Mouse (Mus musculus): ENCODE measurements around the gene Gm10563. TPM values are rescaled to one million over a fixed set of nuclear protein-coding genes. Genes with fewer than 3 reads are reported as not detected.
"Not testable (repeated sequence)": the region's sequence is repeated elsewhere in the genome, so short reads cannot be mapped to it uniquely, and the experiment has no call there.

Gene Gm10563
- total RNA-seq (2014; rRNA removed) = not detected in 2 replicates
- polyA plus RNA-seq (2015; fragmentation: Nextera tagmentation; extraction: Ambion mirVana) = not detected in 2 replicates

GRCm38 (mm10) chr4:155645308-155645707, at the start of gene Gm10563:
TSS of gene Gm10563 (minus strand) at chr4:155645408.
- H3K9ac ChIP-seq (replicated peaks; ENCODE audit: low read length, poor library complexity, severe bottlenecking); DNase-seq (ENCODE audit: low spot score); H3K9me3 ChIP-seq (ENCODE audit: low read length); H3K4me2 ChIP-seq (ENCODE audit: low read depth, low read length, poor library complexity, severe bottlenecking); H3K27ac ChIP-seq (ENCODE audit: low read depth, low read length); ATAC-seq (ENCODE audit: low FRiP score); H3K4me3 ChIP-seq (ENCODE audit: low read depth, low read length); H3K27me3 ChIP-seq (ENCODE audit: insufficient read depth, low read length); H3K4me1 ChIP-seq (ENCODE audit: insufficient read depth, low read length): not testable (repeated sequence)
- WGBS = 92% methylated on average over 2 of the region's 2 CpGs
- H3K36me3 ChIP-seq (ENCODE audit: insufficient read depth, low read length) = peaks cover 76% of the 10 kb centered on the region

- WGBS = 1% methylated on average over 84 of the region's 92 CpGs
- Histone ChIP-seq H3K4me1 (ENCODE audit: insufficient read depth, low read length) (peaks cover 18% of the 10 kb centered on the region), H3K9me3 (ENCODE audit: low read length) (no peaks in the 10 kb centered on the region), H3K4me3 (ENCODE audit: low read depth, low read length) (peak overlapping the region; percentile 71), H3K9ac (replicated peaks; ENCODE audit: low read length, poor library complexity, severe bottlenecking) (peak overlapping the region; percentile 87), H3K4me2 (ENCODE audit: low read depth, low read length, poor library complexity, severe bottlenecking) (peak overlapping the region; percentile 95), H3K27me3 (ENCODE audit: insufficient read depth, low read length) (no peaks in the 10 kb centered on the region), H3K36me3 (ENCODE audit: insufficient read depth, low read length) (no peaks in the 10 kb centered on the region), H3K27ac (ENCODE audit: low read depth, low read length) (peak overlapping the region; percentile 97)
- DNase-seq (ENCODE audit: low spot score) (peak; percentile 86), ATAC-seq (ENCODE audit: low FRiP score) (peak; percentile 91)
- TF ChIP-seq CTCF (IDR thresholded peaks at IDR 0.05) = peak; percentile 65
These were observed 49.5 kb upstream of the Gm10563 start for GRCm38 (mm10) chr4:155694482-155695401.

- H3K4me2 ChIP-seq (ENCODE audit: low read depth, low read length, poor library complexity, severe bottlenecking) = peak within 1 kb of the TSS; percentile 95
- no peaks in the 10 kb centered on the region for H3K27me3 ChIP-seq (ENCODE audit: insufficient read depth, low read length)
- peaks cover 18% of the 10 kb centered on the region for H3K4me1 ChIP-seq (ENCODE audit: insufficient read depth, low read length)
- peak within 1 kb of the TSS; percentile 87 for H3K9ac ChIP-seq (replicated peaks; ENCODE audit: low read length, poor library complexity, severe bottlenecking)
- WGBS = 0% methylated on average over 29 of the region's 47 CpGs
- peak within 1 kb of the TSS; percentile 71 for H3K4me3 ChIP-seq (ENCODE audit: low read depth, low read length)
- H3K36me3 ChIP-seq (ENCODE audit: insufficient read depth, low read length) = no peaks in the 10 kb centered on the region
- TF ChIP-seq CTCF (IDR thresholded peaks at IDR 0.05) = peak; percentile 49
- ATAC-seq (ENCODE audit: low FRiP score) (peak; percentile 90), DNase-seq (ENCODE audit: low spot score) (peak; percentile 73)
- H3K9me3 ChIP-seq (ENCODE audit: low read length) = no peaks in the 10 kb centered on the region
- H3K27ac ChIP-seq (ENCODE audit: low read depth, low read length) = peak within 1 kb of the TSS; percentile 97
These were observed 48.9 kb upstream of the Gm10563 start, which contains the start of gene Fndc10 for GRCm38 (mm10) chr4:155694111-155694481. TSS of gene Fndc10 (plus strand) at chr4:155694342.

DNA sequence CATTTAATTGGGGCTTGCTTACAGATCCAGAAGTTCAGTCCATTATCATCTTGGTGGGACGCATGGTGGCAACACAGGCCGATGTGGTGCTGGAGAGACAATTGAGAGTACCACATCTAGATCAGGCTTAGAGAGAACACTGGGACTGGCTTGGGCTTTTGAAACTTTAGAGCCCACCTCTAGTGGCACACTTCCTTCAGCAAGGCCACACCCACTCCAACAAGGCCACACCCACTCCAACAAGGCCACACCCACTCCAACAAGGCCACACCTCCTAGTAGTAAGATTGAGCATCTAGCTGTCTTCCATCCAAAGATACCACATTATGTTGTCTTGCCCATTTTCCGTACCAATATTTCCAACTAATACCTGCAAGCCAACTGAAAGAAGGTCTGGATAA, 47.2 kb upstream of the Gm10563 start:
- Histone ChIP-seq H3K4me2 (ENCODE audit: low read depth, low read length, poor library complexity, severe bottlenecking) (no peak overlapping the region), H3K27me3 (ENCODE audit: insufficient read depth, low read length) (no peaks in the 10 kb centered on the region), H3K4me1 (ENCODE audit: insufficient read depth, low read length) (peaks cover 18% of the 10 kb centered on the region), H3K4me3 (ENCODE audit: low read depth, low read length) (no peak overlapping the region), H3K9ac (replicated peaks; ENCODE audit: low read length, poor library complexity, severe bottlenecking) (no peak overlapping the region), H3K36me3 (ENCODE audit: insufficient read depth, low read length) (no peaks in the 10 kb centered on the region), H3K27ac (ENCODE audit: low read depth, low read length) (no peak overlapping the region), H3K9me3 (ENCODE audit: low read length) (no peaks in the 10 kb centered on the region)
- no peak for ATAC-seq (ENCODE audit: low FRiP score)
- DNase-seq (ENCODE audit: low spot score) = no peak
- TF ChIP-seq CTCF (IDR thresholded peaks at IDR 0.05) = no peak
- 97% methylated on average over 3 of the region's 3 CpGs for WGBS

DNA sequence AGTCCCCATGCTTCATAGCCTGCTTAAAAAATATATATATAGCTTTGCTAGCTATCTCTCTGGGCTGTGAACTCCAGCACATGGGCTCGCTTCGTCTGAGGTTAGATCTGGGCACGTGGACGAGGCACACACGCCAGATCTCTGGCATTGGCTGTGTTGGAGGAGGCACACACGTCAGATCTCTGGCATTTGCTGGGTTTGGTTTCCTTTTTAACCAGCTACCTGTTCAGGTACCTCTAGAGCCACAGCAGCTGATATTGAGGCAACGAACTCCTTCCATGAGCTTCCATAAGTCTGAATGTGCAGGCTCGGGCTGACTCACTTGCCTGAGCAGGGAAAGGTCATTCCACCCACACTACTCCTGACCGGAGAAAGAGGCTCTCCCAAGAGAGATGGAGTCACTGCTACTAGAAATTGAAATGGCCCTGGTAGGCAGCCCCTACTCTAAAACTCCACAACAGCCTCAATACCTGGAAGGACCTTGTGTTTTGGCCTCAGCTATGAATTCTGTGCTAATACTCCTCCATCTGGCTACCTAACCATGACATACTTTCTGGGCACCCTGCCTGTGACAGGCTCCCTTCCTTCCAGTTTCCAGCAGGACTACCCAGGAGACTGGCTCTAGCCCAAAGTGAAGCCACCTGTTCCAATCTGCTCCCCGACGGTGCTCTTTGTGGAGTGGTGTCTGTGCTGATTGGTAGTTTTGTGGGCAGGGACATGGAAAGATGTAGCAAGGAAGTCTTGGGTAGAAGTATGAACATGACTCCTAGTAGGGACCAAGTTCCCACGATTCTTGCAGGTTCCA, 45.6 kb upstream of the Gm10563 start:
- H3K27ac ChIP-seq (ENCODE audit: low read depth, low read length) = no peak overlapping the region
- H3K4me2 ChIP-seq (ENCODE audit: low read depth, low read length, poor library complexity, severe bottlenecking) = no peak overlapping the region
- no peak overlapping the region for H3K9ac ChIP-seq (replicated peaks; ENCODE audit: low read length, poor library complexity, severe bottlenecking)
- H3K36me3 ChIP-seq (ENCODE audit: insufficient read depth, low read length) = no peaks in the 10 kb centered on the region
- no peak for TF ChIP-seq CTCF (IDR thresholded peaks at IDR 0.05)
- DNase-seq (ENCODE audit: low spot score) = peak; percentile 52
- no peak for ATAC-seq (ENCODE audit: low FRiP score)
- no peaks in the 10 kb centered on the region for H3K27me3 ChIP-seq (ENCODE audit: insufficient read depth, low read length)
- H3K9me3 ChIP-seq (ENCODE audit: low read length) = no peaks in the 10 kb centered on the region
- no peak overlapping the region for H3K4me3 ChIP-seq (ENCODE audit: low read depth, low read length)
- H3K4me1 ChIP-seq (ENCODE audit: insufficient read depth, low read length) = peaks cover 5% of the 10 kb centered on the region
- WGBS = 82% methylated on average over 12 of the region's 12 CpGs

GRCm38 (mm10) chr4:155687764-155688163, 42.6 kb upstream of the Gm10563 start:
- not testable (repeated sequence) for ATAC-seq (ENCODE audit: low FRiP score)

GRCm38 (mm10) chr4:155683670-155684277, 38.6 kb upstream of the Gm10563 start:
- not testable (repeated sequence) for H3K27me3 ChIP-seq (ENCODE audit: insufficient read depth, low read length); H3K9ac ChIP-seq (replicated peaks; ENCODE audit: low read length, poor library complexity, severe bottlenecking); H3K4me2 ChIP-seq (ENCODE audit: low read depth, low read length, poor library complexity, severe bottlenecking); DNase-seq (ENCODE audit: low spot score); H3K4me1 ChIP-seq (ENCODE audit: insufficient read depth, low read length); H3K9me3 ChIP-seq (ENCODE audit: low read length); ATAC-seq (ENCODE audit: low FRiP score); H3K36me3 ChIP-seq (ENCODE audit: insufficient read depth, low read length); H3K4me3 ChIP-seq (ENCODE audit: low read depth, low read length); H3K27ac ChIP-seq (ENCODE audit: low read depth, low read length)
- 89% methylated on average over 15 of the region's 19 CpGs for WGBS

More at GRCm38 (mm10) chr4:155687764-155688163, 42.6 kb upstream of the Gm10563 start:
- not testable (repeated sequence) for H3K27ac ChIP-seq (ENCODE audit: low read depth, low read length); H3K4me3 ChIP-seq (ENCODE audit: low read depth, low read length); DNase-seq (ENCODE audit: low spot score); H3K27me3 ChIP-seq (ENCODE audit: insufficient read depth, low read length); H3K36me3 ChIP-seq (ENCODE audit: insufficient read depth, low read length); H3K4me2 ChIP-seq (ENCODE audit: low read depth, low read length, poor library complexity, severe bottlenecking); H3K9ac ChIP-seq (replicated peaks; ENCODE audit: low read length, poor library complexity, severe bottlenecking); H3K4me1 ChIP-seq (ENCODE audit: insufficient read depth, low read length); H3K9me3 ChIP-seq (ENCODE audit: low read length)
- WGBS = 90% methylated on average over 4 of the region's 4 CpGs

Measured in midbrain, postnatal 0 days (tissue).